24 mouse cellular contexts compared by ENCODE assay signal in genomic region chr16:43610375-43610774, GRCm38 (mm10). TPM values are rescaled to one million over a fixed set of nuclear protein-coding genes. Genes with fewer than 3 reads are reported as not detected.
DNase-seq lines count a peak whose midpoint lies in the region; ATAC-seq and TF ChIP-seq lines count a peak whose summit lies in the region.
"Had no signal": no experiment of that assay in that cellular context is flagged by ENCODE, and none has a peak within 500 bp of the region (broad histone marks: within the 10 kb centered on the region; RNA-seq: fewer than 3 reads in every experiment).

No protein-coding gene starts in this region.

- no peak overlapping the region for H3K4me3 ChIP-seq in liver, adult 2 months (ENCODE audit: insufficient read depth, low read depth, low read length)
- no peak overlapping the region for H3K4me3 ChIP-seq in liver, postnatal 0 days (ENCODE audit: low read depth, low read length)
- H3K4me3 ChIP-seq in heart, embryonic 16.5 days (ENCODE audit: low read length), result no peak overlapping the region
- H3K4me3 ChIP-seq in hindbrain, postnatal 0 days (ENCODE audit: low read length), result no peak overlapping the region
- H3K4me3 ChIP-seq: hindbrain, embryonic 10.5 days had no signal

- peak; percentile 80 for DNase-seq in liver, adult 2 months (ENCODE audit: extremely low read depth, low read depth, low spot score)
- no peak for DNase-seq in liver, postnatal 0 days
- peak; percentile 74 to 81 for DNase-seq in heart, adult 9 months (ENCODE audit: low spot score in 2 of 2)
- DNase-seq in skeletal muscle tissue, adult 2 months (ENCODE audit: low read depth, low spot score), result peak; percentile 55
- DNase-seq in hindbrain, postnatal 0 days (ENCODE audit: low spot score), result no peak
- DNase-seq: adrenal gland, adult 2 months; cerebellum, adult 9-11 months; kidney, adult 18-20 months; kidney, postnatal 10 days; left cerebral cortex, postnatal 4 days; liver; lung, adult 18-20 months; lung, postnatal 14 days; right cerebral cortex, postnatal 4 days had no signal

- ATAC-seq in liver, postnatal 0 days, result no peak
- peak; percentile 65 for ATAC-seq in heart, embryonic 16.5 days (replicated peaks; ENCODE audit: extremely low read depth, insufficient read depth, low FRiP score)
- ATAC-seq in hindbrain, postnatal 0 days, result no peak
- ATAC-seq in megakaryocyte, adult 5-6 weeks (ENCODE audit: poor library complexity, severe bottlenecking), result no peak
- ATAC-seq: forebrain, embryonic 14.5 days had no signal

- no peak overlapping the region for H3K27ac ChIP-seq in liver, adult 2 months (replicated peaks; ENCODE audit: insufficient read depth, low read depth, low read length)
- no peak overlapping the region for H3K27ac ChIP-seq in liver, postnatal 0 days (ENCODE audit: low read depth)
- peak overlapping the region; percentile 48 for H3K27ac ChIP-seq in heart, embryonic 16.5 days (ENCODE audit: low read length)
- H3K27ac ChIP-seq in hindbrain, postnatal 0 days, result no peak overlapping the region
- H3K27ac ChIP-seq: hindbrain, embryonic 10.5 days had no signal

- no peak for TF ChIP-seq CTCF in liver, adult 2 months (IDR thresholded peaks at IDR 0.05; ENCODE audit: low read depth, low read length)
- TF ChIP-seq CTCF in liver, postnatal 0 days (IDR thresholded peaks at IDR 0.05; ENCODE audit: low read depth), result no peak
- no peak for TF ChIP-seq CTCF in hindbrain, postnatal 0 days (IDR thresholded peaks at IDR 0.05; ENCODE audit: low read depth)

- no peak for TF ChIP-seq EP300 in liver, postnatal 0 days (IDR thresholded peaks at IDR 0.05; ENCODE audit: low read depth)

- H3K79me2 ChIP-seq in liver, adult 2 months (ENCODE audit: control insufficient read depth, insufficient read depth, low read length), result no peaks in the 10 kb centered on the region

- H3K4me1 ChIP-seq in liver, adult 2 months (ENCODE audit: control insufficient read depth, insufficient read depth, low read length), result no peaks in the 10 kb centered on the region; the same call in 1 of the 2 replicates
- no peaks in the 10 kb centered on the region for H3K4me1 ChIP-seq in liver, postnatal 0 days (ENCODE audit: insufficient read depth)
- peaks cover 6% of the 10 kb centered on the region for H3K4me1 ChIP-seq in heart, embryonic 16.5 days (ENCODE audit: control insufficient read depth, insufficient read depth, low read length)
- H3K4me1 ChIP-seq in hindbrain, postnatal 0 days (ENCODE audit: insufficient read depth, low read length), result no peaks in the 10 kb centered on the region

- 49% methylated on average over 10 of the region's 10 CpGs for WGBS in liver, adult 2 months
- WGBS in liver, postnatal 0 days (ENCODE audit: insufficient replicate concordance), result 86% methylated on average over 10 of the region's 10 CpGs
- 52% methylated on average over 10 of the region's 10 CpGs for WGBS in heart, embryonic 16.5 days
- 93% methylated on average over 10 of the region's 10 CpGs for WGBS in hindbrain, postnatal 0 days

- H3K27me3 ChIP-seq in liver, adult 2 months (ENCODE audit: control insufficient read depth, insufficient read depth, low read length), result no peaks in the 10 kb centered on the region
- H3K27me3 ChIP-seq in liver, postnatal 0 days (ENCODE audit: insufficient read depth, low read length), result no peaks in the 10 kb centered on the region
- no peaks in the 10 kb centered on the region for H3K27me3 ChIP-seq in heart, embryonic 16.5 days (ENCODE audit: control insufficient read depth, insufficient read depth, low read length)
- H3K27me3 ChIP-seq in hindbrain, postnatal 0 days (ENCODE audit: insufficient read depth, low read length), result no peaks in the 10 kb centered on the region

- TF ChIP-seq POLR2A in liver, adult 2 months (IDR thresholded peaks at IDR 0.05; ENCODE audit: extremely low read depth, insufficient read depth, low read length), result no peak

- H3K36me3 ChIP-seq in liver, adult 2 months (ENCODE audit: control insufficient read depth, insufficient read depth, low read length), result peaks cover 40% of the 10 kb centered on the region
- H3K36me3 ChIP-seq in liver, postnatal 0 days (replicated peaks; ENCODE audit: insufficient read depth, low read length), result no peaks in the 10 kb centered on the region; the same call in 1 of the 2 replicates
- H3K36me3 ChIP-seq in heart, embryonic 16.5 days (ENCODE audit: control insufficient read depth, insufficient read depth), result peaks cover 19% of the 10 kb centered on the region
- H3K36me3 ChIP-seq in hindbrain, postnatal 0 days (ENCODE audit: insufficient read depth, low read length), result peaks cover 15% of the 10 kb centered on the region; the same call in 1 of the 2 replicates

- H3K9me3 ChIP-seq in liver, postnatal 0 days (ENCODE audit: low read length), result peaks cover 6% of the 10 kb centered on the region; the same call in 1 of the 2 replicates
- H3K9me3 ChIP-seq in heart, embryonic 16.5 days (replicated peaks; ENCODE audit: control insufficient read depth, low read length), result peaks cover 6% of the 10 kb centered on the region
- H3K9me3 ChIP-seq in hindbrain, postnatal 0 days (ENCODE audit: low read length), result no peaks in the 10 kb centered on the region

- H3K4me2 ChIP-seq in liver, postnatal 0 days (ENCODE audit: low read depth, low read length), result no peak overlapping the region
- H3K4me2 ChIP-seq in heart, embryonic 16.5 days (ENCODE audit: low read depth, low read length), result no peak overlapping the region
- no peak overlapping the region for H3K4me2 ChIP-seq in hindbrain, postnatal 0 days (ENCODE audit: low read depth, low read length)

- H3K9ac ChIP-seq in liver, adult 2 months (ENCODE audit: low read depth, low read length), result no peak overlapping the region
- no peak overlapping the region for H3K9ac ChIP-seq in liver, postnatal 0 days (replicated peaks)
- no peak overlapping the region for H3K9ac ChIP-seq in heart, embryonic 16.5 days (ENCODE audit: low read length)
- no peak overlapping the region for H3K9ac ChIP-seq in hindbrain, postnatal 0 days (replicated peaks; ENCODE audit: low read length)

RNA-seq across cellular contexts. Expression of gene Tigit, which starts 53.6 kb away (rescaled TPM):
- total RNA-seq in liver, adult 2 months (2014; rRNA removed), result not detected in 2 replicates
- polyA plus RNA-seq in liver, adult 2 months (2012; rRNA removed), result 0.16 and 0.22 TPM in 2 replicates
- polyA plus RNA-seq in liver, postnatal 0 days (2015; fragmentation: Nextera tagmentation; extraction: Ambion mirVana), result 0.12 TPM in 1 of 2 replicates, not detected in the other
- polyA plus RNA-seq in heart, embryonic 16.5 days (2015; fragmentation: Nextera tagmentation; extraction: Ambion mirVana), result 0.21 TPM in 1 of 2 replicates, not detected in the other
- total RNA-seq in hindbrain, postnatal 0 days (2014; rRNA removed), result not detected in 2 replicates
- polyA plus RNA-seq in hindbrain, postnatal 0 days (2015; fragmentation: Nextera tagmentation; extraction: Ambion mirVana), result 0.31 TPM in 1 of 2 replicates, not detected in the other
- 0.40 TPM in 1 of 2 replicates, not detected in the other for total RNA-seq in megakaryocyte, adult 5-6 weeks (2015)
- total RNA-seq in megakaryocyte, adult 5-6 weeks (2017), result not detected in 2 replicates
- total RNA-seq: layer of hippocampus, adult 8-10 months; left cerebral cortex, adult 18-20 months; left cerebral cortex, postnatal 4 days; megakaryocyte-erythroid progenitor cell, adult 5-6 weeks; midbrain, postnatal 0 days; neutrophil, adult 5-6 weeks had no signal
- polyA plus RNA-seq: cortical plate, adult 2 months; forebrain, embryonic 14.5 days; hindbrain, embryonic 10.5 days had no signal

Comparison
In these comparisons a context has a peak if more than half of its experiments do, and no peak if none do; other contexts are left out.
1. DNase-seq: peak in liver, adult 2 months (single experiment), heart, adult 9 months (2 of 2) and skeletal muscle tissue, adult 2 months (single experiment); none in liver, postnatal 0 days (single experiment) and hindbrain, postnatal 0 days (single experiment).